Mouse (Mus musculus) embryonic fibroblast, embryonic 13.5 days (primary cell): ENCODE data around the gene Jagn1.

ENCODE experiments used
- CTCF ChIP-seq: IDR thresholded peaks from 2 replicates; pipeline ENCODE4 v1.5.1; 2011; ENCODE audit warnings: mild to moderate bottlenecking, control low read depth, low read length, moderate library complexity, borderline replicate concordance; ENCODE audit not compliant: insufficient read depth
- POLR2A ChIP-seq: IDR thresholded peaks from 2 replicates; pipeline ENCODE4 v1.6.1; 2011; ENCODE audit warnings: low read depth, mild to moderate bottlenecking, control low read depth, low read length, moderate library complexity

- TF ChIP-seq POLR2A, result no peak
- TF ChIP-seq CTCF, result no peak
Measured at GRCm38 (mm10) chr6:113405483-113405882, 36.9 kb upstream of the Jagn1 start.
